Mouse (Mus musculus): Measurements from ENCODE around the gene Tex12.

- TF ChIP-seq POLR2A (IDR thresholded peaks at IDR 0.05; ENCODE audit: extremely low read depth, insufficient read depth, low read length) (no peak), CTCF (IDR thresholded peaks at IDR 0.05; ENCODE audit: low read depth, low read length) (no peak)
Measured at GRCm38 (mm10) chr9:50602055-50602845, 41.1 kb upstream of the Tex12 start.
